In genomic region chr4:40681908-40682307, GRCm38 (mm10) we compare ENCODE assay signal across 9 mouse cellular contexts. TPM values are rescaled to one million over a fixed set of nuclear protein-coding genes. Genes with fewer than 3 reads are reported as not detected.
A peak's percentile ranks its signal among the peaks of the same experiment; 100 is the strongest.
DNase-seq lines count a peak whose midpoint lies in the region; ATAC-seq and TF ChIP-seq lines count a peak whose summit lies in the region.
"Had no signal": no experiment of that assay in that cellular context is flagged by ENCODE, and none has a peak within 500 bp of the region (broad histone marks: within the 10 kb centered on the region; RNA-seq: fewer than 3 reads in every experiment).

No protein-coding gene starts in this region.

- H3K27me3 ChIP-seq in heart, adult 2 months (ENCODE audit: control insufficient read depth, insufficient read depth, low read length), result no peaks in the 10 kb centered on the region
- H3K27me3 ChIP-seq in heart, embryonic 10.5 days (ENCODE audit: insufficient read depth, poor library complexity, severe bottlenecking), result no peaks in the 10 kb centered on the region
- no peaks in the 10 kb centered on the region for H3K27me3 ChIP-seq in MEL (ENCODE audit: control insufficient read depth in 1 of 2, insufficient read depth in 2 of 2, low read length in 2 of 2)
- no peaks in the 10 kb centered on the region for H3K27me3 ChIP-seq in midbrain, embryonic 15.5 days (replicated peaks)
- H3K27me3 ChIP-seq: lung, embryonic 15.5 days had no signal

- H3K4me3 ChIP-seq in heart, adult 2 months, result no peak overlapping the region
- no peak overlapping the region for H3K4me3 ChIP-seq in heart, embryonic 10.5 days
- H3K4me3 ChIP-seq in MEL (ENCODE audit: control insufficient read depth in 1 of 2, insufficient read depth in 1 of 2, low read depth in 2 of 2, low read length in 2 of 2), result no peak overlapping the region
- H3K4me3 ChIP-seq in midbrain, embryonic 15.5 days, result no peak overlapping the region
- H3K4me3 ChIP-seq: lung, embryonic 15.5 days had no signal

- TF ChIP-seq EP300 in heart, adult 2 months (IDR thresholded peaks at IDR 0.05; ENCODE audit: insufficient read depth, low read depth, low read length), result no peak
- TF ChIP-seq EP300 in MEL (IDR thresholded peaks at IDR 0.05; ENCODE audit: low read depth in 1 of 2, low read length in 2 of 2), result no peak

- peak; percentile 86 for TF ChIP-seq RAD21 in MEL (IDR thresholded peaks at IDR 0.05; ENCODE audit: low read depth, low read length)

- WGBS in heart, adult 2 months, result 13% methylated on average over 3 of the region's 3 CpGs
- 30% methylated on average over 3 of the region's 3 CpGs for WGBS in heart, embryonic 10.5 days
- WGBS in midbrain, embryonic 15.5 days, result 24% methylated on average over 3 of the region's 3 CpGs

- TF ChIP-seq POLR2A in heart, adult 2 months (IDR thresholded peaks at IDR 0.05; ENCODE audit: insufficient read depth, low read depth, low read length), result no peak
- no peak for TF ChIP-seq POLR2A in MEL (IDR thresholded peaks at IDR 0.05; ENCODE audit: control insufficient read depth in 1 of 2, insufficient read depth in 1 of 2, low read depth in 1 of 2, low read length in 2 of 2, poor library complexity in 1 of 2)

- H3K27ac ChIP-seq in heart, adult 2 months, result no peak overlapping the region
- no peak overlapping the region for H3K27ac ChIP-seq in heart, embryonic 10.5 days
- no peak overlapping the region for H3K27ac ChIP-seq in MEL (ENCODE audit: control insufficient read depth, low read depth, low read length)
- H3K27ac ChIP-seq in midbrain, embryonic 15.5 days, result no peak overlapping the region
- H3K27ac ChIP-seq: lung, embryonic 15.5 days had no signal

- no peaks in the 10 kb centered on the region for H3K36me3 ChIP-seq in heart, adult 2 months (ENCODE audit: control insufficient read depth, insufficient read depth, low read length)
- peaks cover 16% of the 10 kb centered on the region for H3K36me3 ChIP-seq in heart, embryonic 10.5 days
- no peaks in the 10 kb centered on the region for H3K36me3 ChIP-seq in MEL (ENCODE audit: control insufficient read depth in 1 of 2, insufficient read depth in 2 of 2, low read length in 2 of 2)
- peaks cover 6% of the 10 kb centered on the region; the same call in 1 of the 2 replicates for H3K36me3 ChIP-seq in midbrain, embryonic 15.5 days (replicated peaks)

- ATAC-seq in midbrain, embryonic 15.5 days (replicated peaks), result 0 out of 2 replicates have a peak, but pooled peaks have one; percentile 13

- TF ChIP-seq CTCF in heart, adult 2 months (IDR thresholded peaks at IDR 0.05), result peak; percentile 89
- TF ChIP-seq CTCF in MEL (IDR thresholded peaks at IDR 0.05 in 2 of 3, conservative IDR thresholded peaks at IDR 0.05 in 1 of 3; ENCODE audit: control insufficient read depth in 1 of 3, insufficient read depth in 1 of 3, low read depth in 2 of 3, low read length in 3 of 3, poor library complexity in 1 of 3, severe bottlenecking in 1 of 3), result peak; percentile 54 to 83 (median 73)

- H3K79me2 ChIP-seq in heart, adult 2 months (replicated peaks; ENCODE audit: control insufficient read depth, insufficient read depth, low read length), result no peaks in the 10 kb centered on the region
- no peaks in the 10 kb centered on the region for H3K79me2 ChIP-seq in MEL (ENCODE audit: control insufficient read depth, insufficient read depth, low read length, poor library complexity)

- no peaks in the 10 kb centered on the region for H3K9me3 ChIP-seq in heart, embryonic 10.5 days
- H3K9me3 ChIP-seq in MEL (replicated peaks; ENCODE audit: insufficient read depth, low read length), result no peaks in the 10 kb centered on the region
- no peaks in the 10 kb centered on the region for H3K9me3 ChIP-seq in midbrain, embryonic 15.5 days
- H3K9me3 ChIP-seq: lung, embryonic 15.5 days had no signal

- no peak overlapping the region for H3K9ac ChIP-seq in heart, adult 2 months (ENCODE audit: low read depth, low read length)
- no peak overlapping the region for H3K9ac ChIP-seq in MEL (ENCODE audit: control insufficient read depth, low read depth, low read length, poor library complexity, severe bottlenecking)
- no peak overlapping the region for H3K9ac ChIP-seq in midbrain, embryonic 15.5 days
- H3K9ac ChIP-seq: lung, embryonic 15.5 days had no signal

- H3K4me2 ChIP-seq in midbrain, embryonic 15.5 days, result no peak overlapping the region
- H3K4me2 ChIP-seq: lung, embryonic 15.5 days had no signal

- H3K4me1 ChIP-seq in heart, adult 2 months (ENCODE audit: control insufficient read depth, insufficient read depth, low read length), result no peaks in the 10 kb centered on the region
- H3K4me1 ChIP-seq in heart, embryonic 10.5 days, result peaks cover 4% of the 10 kb centered on the region; the same call in 1 of the 2 replicates
- no peaks in the 10 kb centered on the region for H3K4me1 ChIP-seq in MEL (ENCODE audit: control insufficient read depth in 1 of 2, insufficient read depth in 2 of 2, low read length in 2 of 2)
- H3K4me1 ChIP-seq in midbrain, embryonic 15.5 days, result peaks cover 4% of the 10 kb centered on the region
- H3K4me1 ChIP-seq: lung, embryonic 15.5 days had no signal

- intact Hi-C loops in heart, adult 2 months (cut with DNase I), result loop anchor here (1.0 to 5.0 kb wide), 2 partner anchors 381 to 545 kb away; no protein-coding TSS in a partner anchor
- intact Hi-C loops in heart, postnatal 14 days (cut with DNase I), result loop anchor here (1.0 kb wide), 1 partner anchor 381 kb away; no protein-coding TSS in a partner anchor

- DNase-seq in heart, adult 2 months, result peak; percentile 26 to 58
- no peak for DNase-seq in heart, embryonic 10.5 days (ENCODE audit: low spot score)
- DNase-seq in MEL (ENCODE audit: low read depth, low spot score), result peak; percentile 69
- peak; percentile 57 for DNase-seq in cerebellum, adult 8-10 months
- DNase-seq in heart, postnatal 14 days, result peak; percentile 57 to 75
- peak; percentile 69 to 74 for DNase-seq in layer of hippocampus, postnatal 14 days (ENCODE audit: low spot score in 2 of 2)
- DNase-seq in yolk sac, embryonic 10.5 days (ENCODE audit: low spot score), result no peak

TF ChIP-seq in MEL, 35 proteins besides CTCF, POLR2A, EP300 and RAD21:
- TF ChIP-seq ZC3H11A (IDR thresholded peaks at IDR 0.05; ENCODE audit: low read depth, low read length) (peak; percentile 64), SMC3 (IDR thresholded peaks at IDR 0.05; ENCODE audit: low read depth, low read length) (peak; percentile 77), MYC (IDR thresholded peaks at IDR 0.05; ENCODE audit: low read depth, low read length) (no peak)
TF ChIP-seq in MEL: peak in this region for 2.

RNA-seq across cellular contexts. Expression of gene Aptx, which starts 21.1 kb away (rescaled TPM):
- total RNA-seq in heart, adult 2 months (2021), result 10 to 100 TPM; 14.4 to 16.8 TPM
- 7.6 and 11.2 TPM in 2 replicates for polyA plus RNA-seq in heart, adult 2 months (2012; rRNA removed)
- polyA plus RNA-seq in heart, embryonic 10.5 days (2016; fragmentation: Nextera tagmentation; extraction: Ambion mirVana), result 29.4 and 32.2 TPM in 2 replicates
- 15.6 and 19.8 TPM in 2 replicates for total RNA-seq in MEL (2012; rRNA removed)
- 10 to 100 TPM in 1 of 2 experiments, not detected in 1; 18.8 TPM for polyA plus RNA-seq in MEL (2012; ENCODE audit: insufficient read depth in 1 of 2, insufficient read length in 2 of 2, low read depth in 1 of 2, low replicate concordance in 2 of 2, missing spikeins in 1 of 2)
- 10 to 100 TPM; 14.4 to 15.3 TPM for total RNA-seq in heart, postnatal 14 days (2021)
- total RNA-seq in layer of hippocampus, postnatal 14 days (2021), result 10 to 100 TPM; 23.6 to 26.7 TPM
- polyA plus RNA-seq in midbrain, embryonic 15.5 days (2015; fragmentation: Nextera tagmentation; extraction: Ambion mirVana), result 48.2 and 50.8 TPM in 2 replicates

RNA-seq across cellular contexts. Expression of gene Dnaja1, which starts 40.0 kb away (rescaled TPM):
- total RNA-seq in heart, adult 2 months (2021), result 100 to 1,000 TPM in 1 of 2 experiments, 10 to 100 TPM in 1; 60.2 to 114 TPM
- 5.9 and 11.5 TPM in 2 replicates for polyA plus RNA-seq in heart, adult 2 months (2012; rRNA removed)
- 332 and 445 TPM in 2 replicates for polyA plus RNA-seq in heart, embryonic 10.5 days (2016; fragmentation: Nextera tagmentation; extraction: Ambion mirVana)
- 108 and 115 TPM in 2 replicates for total RNA-seq in MEL (2012; rRNA removed)
- polyA plus RNA-seq in MEL (2012; ENCODE audit: insufficient read depth in 1 of 2, insufficient read length in 2 of 2, low read depth in 1 of 2, low replicate concordance in 2 of 2, missing spikeins in 1 of 2), result 100 to 1,000 TPM; 355 to 482 TPM
- 100 to 1,000 TPM in 1 of 2 experiments, 10 to 100 TPM in 1; 79.5 to 110 TPM for total RNA-seq in heart, postnatal 14 days (2021)
- total RNA-seq in layer of hippocampus, postnatal 14 days (2021), result 100 to 1,000 TPM; 326 to 370 TPM
- 628 and 666 TPM in 2 replicates for polyA plus RNA-seq in midbrain, embryonic 15.5 days (2015; fragmentation: Nextera tagmentation; extraction: Ambion mirVana)

Comparison
In these comparisons a context has a peak if more than half of its experiments do, and no peak if none do; other contexts are left out.
1. DNase-seq: peak in heart, adult 2 months (2 of 2), MEL (single experiment), cerebellum, adult 8-10 months (single experiment), heart, postnatal 14 days (2 of 2) and layer of hippocampus, postnatal 14 days (2 of 2); none in heart, embryonic 10.5 days (single experiment) and yolk sac, embryonic 10.5 days (single experiment).